Mouse (Mus musculus): Measurements from ENCODE around the gene Mlf2. TPM values are rescaled to one million over a fixed set of nuclear protein-coding genes. Genes with fewer than 3 reads are reported as not detected.

Gene Mlf2
- polyA plus RNA-seq, 1 experiment from 2014 or later = 299 TPM

- WGBS = 28% methylated on average over 1 of the region's 1 CpGs
These were observed 955 bp upstream of the Mlf2 start for GRCm38 (mm10) chr6:124930231-124930630.

GRCm38 (mm10) chr6:124931525-124932313 is 533 bp downstream of the Mlf2 start:
- no peak; the same call in 1 of the 2 replicates for ATAC-seq (ENCODE audit: insufficient read depth, low FRiP score)
- Histone ChIP-seq H3K36me3 (ENCODE audit: control insufficient read depth, insufficient read depth, low read length) (peaks cover 13% of the 10 kb centered on the region; the same call in 1 of the 2 replicates), H3K9ac (ENCODE audit: low read length) (peak overlapping the region; percentile 98), H3K4me3 (replicated peaks; ENCODE audit: low read length) (peak overlapping the region; percentile 96), H3K27ac (ENCODE audit: low read length) (peak overlapping the region; percentile 98), H3K9me3 (replicated peaks; ENCODE audit: control insufficient read depth, low read length) (no peaks in the 10 kb centered on the region; the same call in 1 of the 2 replicates), H3K4me2 (ENCODE audit: low read depth, low read length) (peak overlapping the region; percentile 97), H3K4me1 (ENCODE audit: control insufficient read depth, insufficient read depth, low read length) (peaks cover 22% of the 10 kb centered on the region), H3K27me3 (ENCODE audit: control insufficient read depth, insufficient read depth, low read length) (no peaks in the 10 kb centered on the region)
- under 1% methylated on average over 48 of the region's 48 CpGs for WGBS

More at GRCm38 (mm10) chr6:124930231-124930630, 955 bp upstream of the Mlf2 start:
- peaks cover 33% of the 10 kb centered on the region for H3K4me1 ChIP-seq (ENCODE audit: control insufficient read depth, insufficient read depth, low read length)
- H3K9me3 ChIP-seq (replicated peaks; ENCODE audit: control insufficient read depth, low read length) = no peaks in the 10 kb centered on the region; the same call in 1 of the 2 replicates
- H3K4me3 ChIP-seq (replicated peaks; ENCODE audit: low read length) = peak overlapping the region; percentile 96
- no peak for ATAC-seq (ENCODE audit: insufficient read depth, low FRiP score)
- H3K4me2 ChIP-seq (ENCODE audit: low read depth, low read length) = peak overlapping the region; percentile 40
- H3K27me3 ChIP-seq (ENCODE audit: control insufficient read depth, insufficient read depth, low read length) = no peaks in the 10 kb centered on the region
- peak overlapping the region; percentile 98 for H3K27ac ChIP-seq (ENCODE audit: low read length)
- H3K36me3 ChIP-seq (ENCODE audit: control insufficient read depth, insufficient read depth, low read length) = peaks cover 11% of the 10 kb centered on the region; the same call in 1 of the 2 replicates
- H3K9ac ChIP-seq (ENCODE audit: low read length) = peak overlapping the region; percentile 65

DNA sequence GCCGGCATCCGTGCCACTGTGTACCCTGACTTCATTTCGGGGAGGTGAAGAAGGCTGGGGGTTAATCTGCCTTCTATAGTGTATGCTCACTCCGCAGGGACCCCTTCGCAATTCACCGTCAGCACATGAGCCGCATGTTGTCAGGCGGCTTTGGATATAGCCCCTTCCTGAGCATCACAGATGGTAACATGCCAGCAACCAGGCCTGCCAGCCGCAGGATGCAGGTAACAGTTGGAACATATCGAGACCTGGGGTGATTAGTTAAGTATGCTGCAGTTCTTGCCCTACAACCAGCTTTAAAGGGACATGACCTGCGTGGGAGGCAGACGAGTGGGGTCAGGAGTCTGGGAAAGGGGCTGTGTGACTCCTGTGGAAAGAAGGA is 1.1 kb downstream of the Mlf2 start:
- ATAC-seq (ENCODE audit: insufficient read depth, low FRiP score) = no peak
- Histone ChIP-seq H3K27me3 (ENCODE audit: control insufficient read depth, insufficient read depth, low read length) (no peaks in the 10 kb centered on the region), H3K36me3 (ENCODE audit: control insufficient read depth, insufficient read depth, low read length) (peaks cover 13% of the 10 kb centered on the region; the same call in 1 of the 2 replicates), H3K4me2 (ENCODE audit: low read depth, low read length) (peak overlapping the region; percentile 97), H3K4me1 (ENCODE audit: control insufficient read depth, insufficient read depth, low read length) (peaks cover 22% of the 10 kb centered on the region), H3K27ac (ENCODE audit: low read length) (peak overlapping the region; percentile 98), H3K9me3 (replicated peaks; ENCODE audit: control insufficient read depth, low read length) (no peaks in the 10 kb centered on the region; the same call in 1 of the 2 replicates), H3K4me3 (replicated peaks; ENCODE audit: low read length) (peak overlapping the region; percentile 96), H3K9ac (ENCODE audit: low read length) (peak overlapping the region; percentile 98)
- 33% methylated on average over 12 of the region's 12 CpGs for WGBS

- Histone ChIP-seq H3K4me3 (replicated peaks; ENCODE audit: low read length) (no peak overlapping the region), H3K4me2 (ENCODE audit: low read depth, low read length) (no peak overlapping the region), H3K9ac (ENCODE audit: low read length) (no peak overlapping the region), H3K9me3 (replicated peaks; ENCODE audit: control insufficient read depth, low read length) (no peaks in the 10 kb centered on the region; the same call in 1 of the 2 replicates), H3K36me3 (ENCODE audit: control insufficient read depth, insufficient read depth, low read length) (peaks cover 16% of the 10 kb centered on the region; the same call in 1 of the 2 replicates), H3K4me1 (ENCODE audit: control insufficient read depth, insufficient read depth, low read length) (peaks cover 22% of the 10 kb centered on the region), H3K27ac (ENCODE audit: low read length) (no peak overlapping the region), H3K27me3 (ENCODE audit: control insufficient read depth, insufficient read depth, low read length) (no peaks in the 10 kb centered on the region)
- 88% methylated on average over 3 of the region's 3 CpGs for WGBS
- ATAC-seq (ENCODE audit: insufficient read depth, low FRiP score) = no peak
These were observed 1.9 kb downstream of the Mlf2 start for GRCm38 (mm10) chr6:124933127-124933526.

DNA sequence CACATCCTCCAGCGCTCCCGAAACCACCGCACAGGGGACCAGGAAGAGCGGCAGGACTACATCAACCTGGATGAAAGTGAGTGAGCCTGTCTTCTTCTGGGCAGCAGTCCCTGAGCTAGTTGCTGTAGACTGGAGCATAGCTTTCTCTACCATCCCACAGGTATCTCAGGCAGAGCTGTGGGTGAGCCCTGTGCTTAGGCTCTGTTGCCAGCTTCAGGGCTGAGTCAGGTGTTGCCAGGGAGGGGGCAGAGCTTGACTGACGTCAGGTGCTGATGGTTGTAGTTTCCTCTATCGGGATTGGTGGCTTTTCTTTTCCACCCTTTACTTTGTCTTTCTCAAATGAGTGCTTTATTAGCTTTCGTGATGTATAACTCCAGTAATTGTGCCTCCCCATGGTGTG is 3.5 kb downstream of the Mlf2 start:
- peaks cover 25% of the 10 kb centered on the region for H3K36me3 ChIP-seq (ENCODE audit: control insufficient read depth, insufficient read depth, low read length)
- WGBS = 93% methylated on average over 7 of the region's 7 CpGs
- ATAC-seq (ENCODE audit: insufficient read depth, low FRiP score) = no peak

DNA sequence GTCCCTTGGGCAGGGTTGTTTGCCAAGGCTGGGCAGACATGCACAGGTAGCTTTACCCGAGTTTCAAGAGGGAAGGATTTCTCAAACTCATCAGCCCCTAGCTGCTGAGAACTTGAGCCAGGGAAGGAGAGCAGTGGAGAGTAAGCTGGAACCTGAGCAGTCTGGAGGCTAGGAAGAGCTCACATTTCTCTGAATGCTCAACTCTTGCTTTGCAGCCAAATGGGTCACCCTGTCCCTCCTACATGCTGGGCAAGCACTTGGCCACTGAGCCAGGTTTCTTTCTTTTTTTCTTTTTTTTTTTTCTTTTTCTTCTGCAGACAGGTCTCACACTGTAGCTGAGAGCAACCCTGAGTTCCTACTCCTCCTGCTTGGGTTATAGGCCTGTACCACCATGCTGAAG is 5.5 kb downstream of the Mlf2 start:
- Histone ChIP-seq H3K4me3 (replicated peaks; ENCODE audit: low read length) (no peak overlapping the region), H3K9me3 (replicated peaks; ENCODE audit: control insufficient read depth, low read length) (no peaks in the 10 kb centered on the region; the same call in 1 of the 2 replicates), H3K27me3 (ENCODE audit: control insufficient read depth, insufficient read depth, low read length) (no peaks in the 10 kb centered on the region), H3K36me3 (ENCODE audit: control insufficient read depth, insufficient read depth, low read length) (peaks cover 25% of the 10 kb centered on the region), H3K4me1 (ENCODE audit: control insufficient read depth, insufficient read depth, low read length) (peaks cover 10% of the 10 kb centered on the region), H3K4me2 (ENCODE audit: low read depth, low read length) (no peak overlapping the region), H3K27ac (ENCODE audit: low read length) (no peak overlapping the region), H3K9ac (ENCODE audit: low read length) (no peak overlapping the region)
- no peak for ATAC-seq (ENCODE audit: insufficient read depth, low FRiP score)
- WGBS = 71% methylated on average over 1 of the region's 1 CpGs

More for the DNA sequence above, 3.5 kb downstream of the Mlf2 start:
- peaks cover 18% of the 10 kb centered on the region for H3K4me1 ChIP-seq (ENCODE audit: control insufficient read depth, insufficient read depth, low read length)
- H3K9me3 ChIP-seq (replicated peaks; ENCODE audit: control insufficient read depth, low read length) = no peaks in the 10 kb centered on the region; the same call in 1 of the 2 replicates
- no peak overlapping the region for H3K27ac ChIP-seq (ENCODE audit: low read length)
- no peak overlapping the region for H3K4me2 ChIP-seq (ENCODE audit: low read depth, low read length)
- no peak overlapping the region for H3K4me3 ChIP-seq (replicated peaks; ENCODE audit: low read length)
- H3K27me3 ChIP-seq (ENCODE audit: control insufficient read depth, insufficient read depth, low read length) = no peaks in the 10 kb centered on the region
- no peak overlapping the region for H3K9ac ChIP-seq (ENCODE audit: low read length)

DNA sequence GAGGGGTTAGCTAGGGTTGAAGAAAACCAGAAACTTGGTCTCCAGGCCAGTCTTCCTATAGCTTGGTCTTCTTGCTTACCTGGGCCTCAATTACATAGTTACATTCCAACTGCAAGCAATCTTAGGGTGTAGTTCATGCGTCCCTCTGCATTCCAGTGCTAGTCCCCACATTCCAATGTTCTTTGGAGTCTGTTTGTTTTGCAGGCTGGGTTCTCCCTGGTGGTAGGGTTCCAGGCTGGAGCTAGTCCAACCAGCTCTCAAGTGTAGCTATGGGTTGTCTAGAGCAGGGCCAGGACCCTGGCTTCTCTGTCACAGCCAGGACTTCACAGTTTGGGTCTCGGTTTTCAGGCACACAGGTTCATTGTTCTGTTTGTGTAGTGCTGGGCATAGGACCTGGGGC is 6.3 kb downstream of the Mlf2 start:
- H3K9me3 ChIP-seq (replicated peaks; ENCODE audit: control insufficient read depth, low read length) = no peaks in the 10 kb centered on the region; the same call in 1 of the 2 replicates
- H3K4me3 ChIP-seq (replicated peaks; ENCODE audit: low read length) = no peak overlapping the region
- H3K4me1 ChIP-seq (ENCODE audit: control insufficient read depth, insufficient read depth, low read length) = peaks cover 5% of the 10 kb centered on the region
- no peaks in the 10 kb centered on the region for H3K27me3 ChIP-seq (ENCODE audit: control insufficient read depth, insufficient read depth, low read length)
- ATAC-seq (ENCODE audit: insufficient read depth, low FRiP score) = no peak
- no peak overlapping the region for H3K4me2 ChIP-seq (ENCODE audit: low read depth, low read length)
- no peak overlapping the region for H3K9ac ChIP-seq (ENCODE audit: low read length)
- peaks cover 25% of the 10 kb centered on the region for H3K36me3 ChIP-seq (ENCODE audit: control insufficient read depth, insufficient read depth, low read length)
- WGBS = 67% methylated on average over 2 of the region's 2 CpGs
- H3K27ac ChIP-seq (ENCODE audit: low read length) = no peak overlapping the region; the same call in 1 of the 2 replicates

GRCm38 (mm10) chr6:124938554-124938953 is 7.4 kb downstream of the Mlf2 start:
- no peaks in the 10 kb centered on the region for H3K9me3 ChIP-seq (replicated peaks; ENCODE audit: control insufficient read depth, low read length)
- no peak overlapping the region for H3K27ac ChIP-seq (ENCODE audit: low read length)
- no peak overlapping the region for H3K4me2 ChIP-seq (ENCODE audit: low read depth, low read length)
- H3K9ac ChIP-seq (ENCODE audit: low read length) = no peak overlapping the region
- H3K4me3 ChIP-seq (replicated peaks; ENCODE audit: low read length) = no peak overlapping the region
- ATAC-seq (ENCODE audit: insufficient read depth, low FRiP score) = no peak
- H3K27me3 ChIP-seq (ENCODE audit: control insufficient read depth, insufficient read depth, low read length) = no peaks in the 10 kb centered on the region
- H3K36me3 ChIP-seq (ENCODE audit: control insufficient read depth, insufficient read depth, low read length) = peaks cover 25% of the 10 kb centered on the region
- no peaks in the 10 kb centered on the region for H3K4me1 ChIP-seq (ENCODE audit: control insufficient read depth, insufficient read depth, low read length)
- 89% methylated on average over 7 of the region's 7 CpGs for WGBS

GRCm38 (mm10) chr6:124941679-124942078 is 10.5 kb downstream of the Mlf2 start:
- Histone ChIP-seq H3K27me3 (ENCODE audit: control insufficient read depth, insufficient read depth, low read length) (no peaks in the 10 kb centered on the region), H3K36me3 (ENCODE audit: control insufficient read depth, insufficient read depth, low read length) (peaks cover 12% of the 10 kb centered on the region), H3K9ac (ENCODE audit: low read length) (no peak overlapping the region), H3K4me2 (ENCODE audit: low read depth, low read length) (no peak overlapping the region), H3K4me1 (ENCODE audit: control insufficient read depth, insufficient read depth, low read length) (no peaks in the 10 kb centered on the region), H3K9me3 (replicated peaks; ENCODE audit: control insufficient read depth, low read length) (no peaks in the 10 kb centered on the region), H3K27ac (ENCODE audit: low read length) (no peak overlapping the region), H3K4me3 (replicated peaks; ENCODE audit: low read length) (no peak overlapping the region)
- 87% methylated on average over 1 of the region's 1 CpGs for WGBS
- ATAC-seq (ENCODE audit: insufficient read depth, low FRiP score) = no peak
